Mouse (Mus musculus): ENCODE measurements around the gene Os9. TPM values are rescaled to one million over a fixed set of nuclear protein-coding genes. Genes with fewer than 3 reads are reported as not detected.
"Not testable (repeated sequence)": the region's sequence is repeated elsewhere in the genome, so short reads cannot be mapped to it uniquely, and the experiment has no call there.

The Os9 gene
- total RNA-seq (2021) = 10 to 100 TPM; 36.7 to 37.8 TPM

- intact Hi-C loops (cut with DNase I) = loop anchor here (5.0 kb wide), 2 partner anchors 46 to 106 kb away; partner anchors contain the start of gene B4galnt1
These were observed at the start of gene Os9 for GRCm38 (mm10) chr10:127121066-127121477. Os9 (minus strand) TSS chr10:127121131.

GRCm38 (mm10) chr10:127170002-127170401, 49.1 kb upstream of the Os9 start:
- intact Hi-C loops (cut with DNase I) = no loop called here

More at GRCm38 (mm10) chr10:127121066-127121477, at the start of gene Os9:
- DNase-seq = peak; percentile 97 to 98

GRCm38 (mm10) chr10:127167614-127168192, 46.8 kb upstream of the Os9 start:
- intact Hi-C loops (cut with DNase I) = loop anchor here (5.0 kb wide), 1 partner anchor 45 kb away; the partner anchor contains the start of gene Os9
- DNase-seq = no peak

More at GRCm38 (mm10) chr10:127170002-127170401, 49.1 kb upstream of the Os9 start:
- DNase-seq = no peak

GRCm38 (mm10) chr10:127166771-127167613, 46.1 kb upstream of the Os9 start:
- intact Hi-C loops (cut with DNase I) = loop anchor here (5.0 kb wide), 1 partner anchor 45 kb away; the partner anchor contains the start of gene Os9
- no peak for DNase-seq

- no peak for DNase-seq
- intact Hi-C loops (cut with DNase I) = loop anchor here (5.0 kb wide), 1 partner anchor 44 kb away; the partner anchor contains the start of gene Os9
These were observed 45.4 kb upstream of the Os9 start for GRCm38 (mm10) chr10:127166404-127166715.

GRCm38 (mm10) chr10:127165654-127166403, 44.9 kb upstream of the Os9 start:
- peak; percentile 47 to 50 for DNase-seq
- intact Hi-C loops (cut with DNase I) = loop anchor here (5.0 kb wide), 1 partner anchor 44 kb away; the partner anchor contains the start of gene Os9

- peak in 1 of 2 experiments; percentile 50 for DNase-seq
- intact Hi-C loops (cut with DNase I) = loop anchor here (5.0 kb wide), 1 partner anchor 43 kb away; the partner anchor contains the start of gene Os9
These were observed 44.4 kb upstream of the Os9 start for GRCm38 (mm10) chr10:127165354-127165653.

- DNase-seq = peak; percentile 76 to 79
- intact Hi-C loops (cut with DNase I) = loop anchor here (5.0 kb wide), 1 partner anchor 42 kb away; the partner anchor contains the start of gene Os9
These were observed 43.9 kb upstream of the Os9 start, which contains the start of gene B4galnt1 for GRCm38 (mm10) chr10:127164631-127165353. B4galnt1 (plus strand) TSS chr10:127165225.

GRCm38 (mm10) chr10:127164190-127164589, 43.3 kb upstream of the Os9 start:
- intact Hi-C loops (cut with DNase I) = no loop called here
- DNase-seq = no peak

GRCm38 (mm10) chr10:127162771-127163261, 41.9 kb upstream of the Os9 start:
- intact Hi-C loops (cut with DNase I); DNase-seq: not testable (repeated sequence)

GRCm38 (mm10) chr10:127160728-127161127, 39.8 kb upstream of the Os9 start:
- intact Hi-C loops (cut with DNase I) = no loop called here
- DNase-seq = no peak

- DNase-seq = no peak
- intact Hi-C loops (cut with DNase I) = no loop called here
These were observed 39.1 kb upstream of the Os9 start for GRCm38 (mm10) chr10:127160081-127160480.

GRCm38 (mm10) chr10:127158471-127158870, 37.5 kb upstream of the Os9 start:
- intact Hi-C loops (cut with DNase I) = no loop called here
- DNase-seq = no peak

- intact Hi-C loops (cut with DNase I) = no loop called here
- DNase-seq = no peak
These were observed 35.6 kb upstream of the Os9 start for GRCm38 (mm10) chr10:127156511-127156910.

- intact Hi-C loops (cut with DNase I) = no loop called here
These were observed 35.2 kb upstream of the Os9 start for GRCm38 (mm10) chr10:127156089-127156488.

GRCm38 (mm10) chr10:127154652-127155051, 33.7 kb upstream of the Os9 start:
- DNase-seq = no peak
- intact Hi-C loops (cut with DNase I) = no loop called here

More at GRCm38 (mm10) chr10:127156089-127156488, 35.2 kb upstream of the Os9 start:
- DNase-seq = no peak

- intact Hi-C loops (cut with DNase I) = no loop called here
- DNase-seq = no peak
These were observed 33.3 kb upstream of the Os9 start for GRCm38 (mm10) chr10:127154241-127154640.

- intact Hi-C loops (cut with DNase I) = no loop called here
These were observed 32.4 kb upstream of the Os9 start for GRCm38 (mm10) chr10:127153323-127153722.

GRCm38 (mm10) chr10:127152556-127152955, 31.6 kb upstream of the Os9 start:
- intact Hi-C loops (cut with DNase I) = not testable (repeated sequence)

More at GRCm38 (mm10) chr10:127153323-127153722, 32.4 kb upstream of the Os9 start:
- no peak for DNase-seq

GRCm38 (mm10) chr10:127151233-127151632, 30.3 kb upstream of the Os9 start:
- DNase-seq; intact Hi-C loops (cut with DNase I): not testable (repeated sequence)

More at GRCm38 (mm10) chr10:127152556-127152955, 31.6 kb upstream of the Os9 start:
- not testable (repeated sequence) for DNase-seq

Measured in heart, postnatal 10 days (tissue).